Mouse (Mus musculus) kidney, adult 2 months (tissue): ENCODE measurements around the gene Pigz. TPM values are rescaled to one million over a fixed set of nuclear protein-coding genes. Genes with fewer than 3 reads are reported as not detected.

ENCODE experiments used
- DNase-seq: peaks from one replicate; pipeline ENCODE4 v3.0.0; 2021
- H3K27ac ChIP-seq: fragments of 200-500 bp; 2 replicates; pipeline ENCODE4 v1.5.1; 2012; ENCODE audit warnings: low read depth, low read length, control low read depth, inconsistent platforms; ENCODE audit not compliant: insufficient read depth
- H3K27me3 ChIP-seq: fragments of 200-500 bp; replicated peaks from 2 replicates; pipeline ENCODE4 v1.6.1; 2012; ENCODE audit warnings: mild to moderate bottlenecking, moderate library complexity, low read length, inconsistent platforms; ENCODE audit not compliant: control insufficient read depth, insufficient read depth
- H3K36me3 ChIP-seq: fragments of 200-500 bp; 2 replicates; pipeline ENCODE4 v1.6.1; 2012; ENCODE audit warnings: mild to moderate bottlenecking, moderate library complexity, low read length, inconsistent platforms; ENCODE audit not compliant: control insufficient read depth, insufficient read depth
- H3K4me1 ChIP-seq: fragments of 200-500 bp; 2 replicates; pipeline ENCODE4 v1.6.1; 2011; ENCODE audit warnings: low read length; ENCODE audit not compliant: control insufficient read depth, insufficient read depth
- H3K4me3 ChIP-seq: fragments of 200-500 bp; 2 replicates; pipeline ENCODE4 v1.5.1; 2011; ENCODE audit warnings: mild to moderate bottlenecking, low read depth, low read length, control low read depth; ENCODE audit not compliant: insufficient read depth
- CTCF ChIP-seq: fragments of 200-500 bp; conservative IDR thresholded peaks from 2 replicates; pipeline ENCODE4 v1.5.1; 2011; ENCODE audit warnings: low read depth, mild to moderate bottlenecking, control low read depth, low read length, moderate library complexity, mixed read lengths; ENCODE audit not compliant: insufficient read depth, insufficient read length
- POLR2A ChIP-seq: fragments of 200-500 bp; IDR thresholded peaks from one replicate; pipeline ENCODE4 v1.6.1; 2011; ENCODE audit warnings: low read depth, low read length, control low read depth
- WGBS: fragments of 180-500 bp; shearing (Covaris S2); methylation state at CpG from one replicate; pipeline ENCODE4 v1.1.7; 2018; 5-methylcytosine and 5-hydroxymethylcytosine counted together
- polyA plus RNA-seq: library from polyadenylated mRNA; depleted of rRNA; stranded (reverse); fragments of >200 nt; gene quantifications from 2 replicates; pipeline ENCODE4 v1.2.3, GENCODE M21; 2012; rRNA removed

Pigz gene
- polyA plus RNA-seq, 1 experiment = 2.0 TPM

- Histone ChIP-seq H3K4me1 (no peaks in the 10 kb centered on the region), H3K27me3 (no peaks in the 10 kb centered on the region), H3K27ac (no peak overlapping the region), H3K4me3 (no peak overlapping the region), H3K36me3 (peaks cover 2% of the 10 kb centered on the region)
- no peak for TF ChIP-seq CTCF
- TF ChIP-seq POLR2A = no peak
- DNase-seq = no peak
- 87% methylated on average over 4 of the region's 4 CpGs for WGBS
Observed at GRCm38 (mm10) chr16:31975258-31975657, 41.6 kb downstream of the Pigz start.

- Histone ChIP-seq H3K4me1 (no peaks in the 10 kb centered on the region), H3K4me3 (no peak overlapping the region), H3K27me3 (no peaks in the 10 kb centered on the region), H3K36me3 (peaks cover 4% of the 10 kb centered on the region), H3K27ac (no peak overlapping the region)
- 90% methylated on average over 3 of the region's 3 CpGs for WGBS
- TF ChIP-seq POLR2A = no peak
- TF ChIP-seq CTCF = no peak
- no peak for DNase-seq
Observed at GRCm38 (mm10) chr16:31979501-31979900, 45.9 kb downstream of the Pigz start.

GRCm38 (mm10) chr16:31980946-31981345 lies 47.3 kb downstream of the Pigz start:
- H3K36me3 ChIP-seq = peaks cover 4% of the 10 kb centered on the region
- no peak overlapping the region for H3K4me3 ChIP-seq
- TF ChIP-seq POLR2A (no peak), CTCF (no peak)
- WGBS = 84% methylated on average over 5 of the region's 5 CpGs
- H3K27ac ChIP-seq = no peak overlapping the region
- no peaks in the 10 kb centered on the region for H3K4me1 ChIP-seq
- no peaks in the 10 kb centered on the region for H3K27me3 ChIP-seq
- no peak for DNase-seq

GRCm38 (mm10) chr16:31992039-31992438 lies 58.4 kb downstream of the Pigz start:
- H3K27ac ChIP-seq = no peak overlapping the region

GRCm38 (mm10) chr16:31993195-31993594 lies 59.5 kb downstream of the Pigz start:
- TF ChIP-seq CTCF (no peak), POLR2A (no peak)
- Histone ChIP-seq H3K4me1 (peaks cover 7% of the 10 kb centered on the region), H3K36me3 (peaks cover 1% of the 10 kb centered on the region; the same call in 1 of the 2 replicates), H3K27me3 (no peaks in the 10 kb centered on the region), H3K27ac (0 out of 2 replicates have a peak overlapping the region, but pooled peaks have one; percentile 11), H3K4me3 (no peak overlapping the region)
- DNase-seq = peak; percentile 46
- 65% methylated on average over 4 of the region's 4 CpGs for WGBS

More at GRCm38 (mm10) chr16:31992039-31992438, 58.4 kb downstream of the Pigz start:
- Histone ChIP-seq H3K4me3 (no peak overlapping the region), H3K4me1 (peaks cover 6% of the 10 kb centered on the region), H3K36me3 (peaks cover 1% of the 10 kb centered on the region; the same call in 1 of the 2 replicates), H3K27me3 (no peaks in the 10 kb centered on the region)
- WGBS = 69% methylated on average over 1 of the region's 1 CpGs
- DNase-seq = no peak
- TF ChIP-seq CTCF = peak; percentile 24; the same call in 1 of the 2 replicates
- no peak for TF ChIP-seq POLR2A

GRCm38 (mm10) chr16:31993946-31994345 lies 60.3 kb downstream of the Pigz start:
- TF ChIP-seq POLR2A = no peak
- no peak for TF ChIP-seq CTCF
- Histone ChIP-seq H3K4me1 (peaks cover 9% of the 10 kb centered on the region), H3K27ac (no peak overlapping the region; the same call in 1 of the 2 replicates), H3K27me3 (no peaks in the 10 kb centered on the region), H3K4me3 (no peak overlapping the region), H3K36me3 (no peaks in the 10 kb centered on the region)
- no peak for DNase-seq

Other genes with a start within 250 kb of the Pigz start
- 0.11 and 0.14 TPM in 2 replicates for gene Meltf, start 55.0 kb upstream of the Pigz start, polyA plus RNA-seq
- gene 0610012G03Rik, start 14.6 kb downstream of the Pigz start, polyA plus RNA-seq = 96.7 and 122 TPM in 2 replicates
- gene Ncbp2, start 14.7 kb downstream of the Pigz start, polyA plus RNA-seq = 10.9 and 28.9 TPM in 2 replicates
- gene Senp5, start 69.4 kb downstream of the Pigz start, polyA plus RNA-seq = 4.4 and 5.5 TPM in 2 replicates
- gene Pak2, start 145.5 kb downstream of the Pigz start, polyA plus RNA-seq = 15.7 and 18.3 TPM in 2 replicates
- 29.0 and 33.2 TPM in 2 replicates for gene Pigx, start 165.9 kb downstream of the Pigz start, polyA plus RNA-seq
- gene Cep19, start 165.9 kb downstream of the Pigz start, polyA plus RNA-seq = 17.2 and 18.9 TPM in 2 replicates
- gene Nrros, start 231.7 kb downstream of the Pigz start, polyA plus RNA-seq = 7.9 and 11.6 TPM in 2 replicates
- not detected in 2 replicates for gene Bex6, start 246.0 kb downstream of the Pigz start, polyA plus RNA-seq